Mouse (Mus musculus) fibroblast of lung, adult 2 months (primary cell): ENCODE data around the gene 4930578C19Rik.
A peak's percentile ranks its signal among the peaks of the same experiment; 100 is the strongest.
"Not testable (repeated sequence)": the region's sequence is repeated elsewhere in the genome, so short reads cannot be mapped to it uniquely, and the experiment has no call there.

ENCODE experiments used
- DNase-seq: peaks from one replicate; pipeline ENCODE4 v3.0.0-alpha.2; 2011; ENCODE audit warnings: low read depth

Gene 4930578C19Rik

GRCm38 (mm10) chrX:18461198-18461601, at the start of gene 4930578C19Rik:
Gene 4930578C19Rik (minus strand): TSS chrX:18461397.
- no peak for DNase-seq

DNA sequence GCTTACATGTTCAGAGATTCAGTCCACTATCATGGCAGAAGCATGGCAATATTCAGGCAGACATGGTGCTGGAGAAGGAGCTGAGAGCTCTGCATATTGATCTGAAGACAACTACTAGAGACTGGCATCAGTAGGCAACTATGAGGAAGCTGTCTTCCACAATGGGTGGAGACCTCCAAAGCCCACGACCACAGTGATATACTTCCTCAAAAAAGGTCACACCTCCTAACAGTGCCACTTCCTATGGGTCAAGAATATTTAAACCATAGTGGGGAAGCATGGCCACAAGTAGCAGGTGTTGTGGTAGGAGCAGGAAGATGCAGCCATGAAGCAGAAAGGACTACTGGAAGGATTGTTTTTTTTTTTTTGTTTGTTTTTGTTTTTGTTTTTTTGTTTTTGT, 6.5 kb upstream of the 4930578C19Rik start:
- no peak for DNase-seq

GRCm38 (mm10) chrX:18462879-18463278, 1.7 kb upstream of the 4930578C19Rik start:
- DNase-seq = no peak

DNA sequence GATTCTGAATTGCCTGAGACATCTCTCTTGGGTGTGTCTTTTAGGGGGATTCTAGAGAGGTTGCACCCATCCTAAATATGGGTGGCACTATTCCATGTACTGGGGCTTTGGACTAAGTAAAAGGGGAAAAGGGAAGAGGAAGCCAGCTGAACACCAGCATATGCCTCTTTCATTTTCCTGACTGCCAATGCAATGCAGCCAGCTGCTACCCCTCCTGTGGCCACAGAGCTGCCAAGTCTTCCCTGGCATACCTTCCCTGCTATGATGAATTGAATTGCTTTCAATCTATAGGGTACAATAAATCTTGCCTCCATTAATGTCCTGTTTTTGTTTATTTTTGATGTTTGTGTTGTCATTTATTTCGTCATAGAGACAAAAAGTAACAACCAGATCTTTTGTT, 9.6 kb downstream of the 4930578C19Rik start:
- DNase-seq = no peak

- DNase-seq = peak; percentile 36
Observed at GRCm38 (mm10) chrX:18442066-18442465, 19.1 kb downstream of the 4930578C19Rik start.

DNA sequence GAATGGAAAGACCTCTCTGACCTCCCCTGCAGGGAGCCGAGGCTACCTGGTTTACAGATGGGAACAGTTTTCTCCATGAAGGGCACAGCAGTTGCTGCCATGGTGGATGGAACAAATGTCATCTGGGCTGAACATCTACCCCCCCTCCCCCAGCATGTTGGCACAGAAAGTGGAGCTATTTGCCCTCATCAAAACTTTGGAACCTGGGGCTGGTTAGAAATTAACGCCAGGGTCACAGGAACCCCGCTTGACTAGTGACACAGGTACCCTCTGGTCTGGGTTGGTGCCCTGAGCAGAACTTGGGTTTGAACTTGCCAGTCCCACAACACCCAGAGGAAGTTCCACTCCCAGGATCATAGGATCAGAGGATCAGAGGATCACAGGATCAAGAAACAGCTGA, 35.7 kb downstream of the 4930578C19Rik start:
- DNase-seq = no peak

- DNase-seq = no peak
Observed at GRCm38 (mm10) chrX:18423206-18423605, 38.0 kb downstream of the 4930578C19Rik start.

DNA sequence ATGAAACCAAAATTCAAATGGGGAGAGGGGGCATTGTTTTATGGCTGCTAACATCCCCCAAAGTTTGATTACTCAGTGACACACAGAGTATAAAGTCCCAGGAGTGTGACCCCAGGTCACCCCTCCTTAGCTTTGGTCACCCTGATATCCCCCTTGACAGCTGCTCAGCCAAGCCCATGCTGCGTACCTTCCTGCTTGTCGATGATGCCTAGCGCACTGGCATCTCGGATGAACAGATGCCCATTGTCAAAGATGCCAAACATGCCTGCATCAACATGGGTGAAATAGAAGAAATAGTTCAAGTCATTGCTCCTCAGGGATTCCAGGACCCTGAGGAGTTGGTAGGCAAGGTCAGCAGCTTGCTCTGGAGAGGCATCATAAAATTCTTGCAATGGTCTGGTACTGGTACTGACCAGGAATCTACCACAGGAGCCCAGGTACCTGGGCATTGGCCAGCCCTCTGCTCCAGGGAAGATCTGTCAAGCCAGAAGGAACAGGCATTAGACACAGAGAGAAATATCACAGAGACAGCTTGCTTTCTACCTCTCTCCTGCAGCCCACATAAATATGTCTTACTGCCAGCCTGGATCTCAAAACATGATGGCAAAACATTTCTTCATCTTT, 40.9 kb downstream of the 4930578C19Rik start:
- no peak for DNase-seq

GRCm38 (mm10) chrX:18418977-18419376, 42.2 kb downstream of the 4930578C19Rik start:
- no peak for DNase-seq

- DNase-seq = no peak
Observed at GRCm38 (mm10) chrX:18414560-18414959, 46.6 kb downstream of the 4930578C19Rik start.

GRCm38 (mm10) chrX:18411071-18411840, 49.9 kb downstream of the 4930578C19Rik start:
- no peak for DNase-seq

DNA sequence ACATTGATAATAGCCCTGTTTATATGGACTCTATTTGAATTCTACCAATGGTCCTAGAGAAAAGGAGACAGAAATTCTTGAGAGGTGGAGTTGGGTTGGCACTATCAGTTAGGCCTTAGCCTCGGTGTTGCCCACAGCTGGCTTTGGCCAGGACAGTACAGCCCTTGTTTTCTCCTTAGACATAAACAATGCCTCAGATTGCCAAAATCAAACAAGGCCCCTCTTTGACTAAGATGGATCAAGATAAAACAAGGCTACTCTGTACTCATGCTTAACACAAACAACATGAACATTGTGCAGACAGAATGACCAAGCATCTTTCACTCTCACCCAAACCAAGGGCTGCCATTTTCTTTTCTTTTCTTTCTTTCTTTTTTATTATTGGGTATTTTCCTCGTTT, 51.6 kb downstream of the 4930578C19Rik start:
- DNase-seq = no peak

- no peak for DNase-seq
Observed at GRCm38 (mm10) chrX:18402296-18402695, 58.9 kb downstream of the 4930578C19Rik start.

DNA sequence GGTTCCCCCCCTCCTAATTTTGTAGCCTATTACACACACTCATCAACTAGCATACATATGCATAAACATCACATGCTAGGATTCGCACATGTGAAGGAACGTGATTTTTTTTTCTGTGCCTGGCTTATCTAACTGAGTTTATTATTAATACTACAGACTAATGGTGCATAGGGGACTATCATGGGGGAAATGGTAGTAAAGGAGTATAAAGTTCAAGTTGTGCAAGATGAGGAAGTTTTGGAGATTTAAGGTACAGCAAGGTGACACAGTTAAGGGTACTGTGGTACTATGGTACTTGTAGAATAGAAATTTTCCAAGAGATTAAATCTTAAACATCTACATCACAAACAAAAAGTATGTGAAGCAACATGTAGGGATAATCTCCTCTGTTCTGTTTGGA, 64.5 kb downstream of the 4930578C19Rik start:
- no peak for DNase-seq

DNA sequence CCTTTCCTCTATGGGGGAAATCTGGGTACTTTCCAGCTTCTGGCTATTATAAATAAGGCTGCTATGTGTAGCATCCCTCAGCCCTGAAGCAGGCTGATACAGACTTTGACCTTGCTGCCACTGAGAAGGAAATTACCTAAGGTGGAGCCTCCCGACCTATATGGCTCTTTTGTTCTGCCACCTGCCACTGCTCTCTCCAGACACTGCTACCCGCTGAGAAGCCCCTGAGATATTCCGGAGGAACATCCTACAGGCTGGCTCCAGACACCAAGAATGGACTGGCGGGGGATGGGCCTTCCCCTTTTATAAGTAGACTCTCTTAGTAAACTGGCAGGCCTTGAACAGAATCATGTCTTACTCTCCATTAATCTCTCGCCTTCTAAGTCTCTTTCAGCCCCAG, 77.0 kb downstream of the 4930578C19Rik start:
- DNase-seq = not testable (repeated sequence)
